Mouse (Mus musculus) hindbrain, embryonic 13.5 days (tissue): ENCODE data around the gene Slc25a41. TPM values are rescaled to one million over a fixed set of nuclear protein-coding genes. Genes with fewer than 3 reads are reported as not detected.

Source experiments
- ATAC-seq: fragments of 200-750 bp; cut with Nextera tagmentation; 2 replicates; pipeline ENCODE4 v1.8.0; 2017; ENCODE audit warnings: moderate TSS enrichment; ENCODE audit not compliant: low FRiP score
- H3K27ac ChIP-seq: fragments of 300-500 bp; sonication (generic); 2 replicates; pipeline ENCODE4 v1.5.1; 2015; ENCODE audit warnings: inconsistent platforms, mild to moderate bottlenecking, moderate library complexity
- H3K27me3 ChIP-seq: fragments of 300-500 bp; sonication (generic); 2 replicates; pipeline ENCODE4 v1.6.1; 2015; ENCODE audit warnings: mild to moderate bottlenecking, inconsistent platforms
- H3K36me3 ChIP-seq: fragments of 300-500 bp; sonication (generic); 2 replicates; pipeline ENCODE4 v1.6.1; 2015; ENCODE audit warnings: mild to moderate bottlenecking, inconsistent platforms
- H3K4me1 ChIP-seq: fragments of 300-500 bp; sonication (generic); replicated peaks from 2 replicates; pipeline ENCODE4 v1.6.1; 2015; ENCODE audit warnings: inconsistent platforms
- H3K4me2 ChIP-seq: fragments of 300-500 bp; sonication (generic); 2 replicates; pipeline ENCODE4 v1.6.1; 2015; ENCODE audit warnings: inconsistent platforms, mild to moderate bottlenecking, moderate library complexity
- H3K4me3 ChIP-seq: fragments of 300-500 bp; sonication (generic); 2 replicates; pipeline ENCODE4 v1.5.1; 2015; ENCODE audit warnings: mild to moderate bottlenecking, inconsistent platforms
- H3K9ac ChIP-seq: fragments of 300-500 bp; sonication (generic); 2 replicates; pipeline ENCODE4 v1.6.1; 2015; ENCODE audit warnings: mild to moderate bottlenecking, inconsistent platforms
- H3K9me3 ChIP-seq: fragments of 300-500 bp; sonication (generic); 2 replicates; pipeline ENCODE4 v1.6.1; 2016; ENCODE audit warnings: inconsistent platforms
- WGBS: fragments of 180-500 bp; shearing (Covaris S2); methylation state at CpG from one replicate; pipeline ENCODE4 v1.1.7; 2015; 5-methylcytosine and 5-hydroxymethylcytosine counted together
- polyA plus RNA-seq: library from polyadenylated mRNA; unstranded; fragments of >200 nt; fragmentation: Nextera tagmentation; extraction: Ambion mirVana; gene quantifications from 2 replicates; pipeline ENCODE4 v1.2.1, GENCODE M21; 2015

The Slc25a41 gene
- polyA plus RNA-seq, 1 experiment from 2014 or later, result not detected

DNA sequence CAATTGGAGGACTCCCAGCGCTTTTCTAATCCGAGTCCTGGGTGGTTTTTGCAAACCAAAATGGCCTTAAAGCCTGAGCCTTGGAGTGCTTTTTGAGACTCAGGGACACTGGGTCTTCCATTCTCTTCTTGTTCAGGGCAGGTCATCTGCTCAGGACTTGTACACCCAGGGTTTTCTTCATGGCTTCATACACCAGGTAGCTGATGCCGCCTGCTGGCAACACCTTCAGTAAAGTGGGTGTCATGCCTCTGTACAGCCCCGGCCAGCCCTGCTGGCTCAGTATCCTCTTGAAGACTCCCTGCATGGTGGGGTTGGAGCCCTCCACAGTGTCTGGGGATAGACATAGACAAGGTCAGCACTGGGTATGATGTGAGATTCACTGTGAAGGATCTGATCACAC lies 8.6 kb downstream of the Slc25a41 start:
- peaks cover 32% of the 10 kb centered on the region for H3K4me1 ChIP-seq
- no peak for ATAC-seq
- 88% methylated on average over 4 of the region's 4 CpGs for WGBS
- peak overlapping the region; percentile 61 for H3K4me2 ChIP-seq
- no peaks in the 10 kb centered on the region for H3K9me3 ChIP-seq
- H3K27me3 ChIP-seq, result peaks cover 12% of the 10 kb centered on the region
- H3K27ac ChIP-seq, result peak overlapping the region; percentile 93; the same call in 1 of the 2 replicates
- peaks cover 11% of the 10 kb centered on the region for H3K36me3 ChIP-seq
- 0 out of 2 replicates have a peak overlapping the region, but pooled peaks have one; percentile 70 for H3K9ac ChIP-seq
- H3K4me3 ChIP-seq, result no peak overlapping the region

DNA sequence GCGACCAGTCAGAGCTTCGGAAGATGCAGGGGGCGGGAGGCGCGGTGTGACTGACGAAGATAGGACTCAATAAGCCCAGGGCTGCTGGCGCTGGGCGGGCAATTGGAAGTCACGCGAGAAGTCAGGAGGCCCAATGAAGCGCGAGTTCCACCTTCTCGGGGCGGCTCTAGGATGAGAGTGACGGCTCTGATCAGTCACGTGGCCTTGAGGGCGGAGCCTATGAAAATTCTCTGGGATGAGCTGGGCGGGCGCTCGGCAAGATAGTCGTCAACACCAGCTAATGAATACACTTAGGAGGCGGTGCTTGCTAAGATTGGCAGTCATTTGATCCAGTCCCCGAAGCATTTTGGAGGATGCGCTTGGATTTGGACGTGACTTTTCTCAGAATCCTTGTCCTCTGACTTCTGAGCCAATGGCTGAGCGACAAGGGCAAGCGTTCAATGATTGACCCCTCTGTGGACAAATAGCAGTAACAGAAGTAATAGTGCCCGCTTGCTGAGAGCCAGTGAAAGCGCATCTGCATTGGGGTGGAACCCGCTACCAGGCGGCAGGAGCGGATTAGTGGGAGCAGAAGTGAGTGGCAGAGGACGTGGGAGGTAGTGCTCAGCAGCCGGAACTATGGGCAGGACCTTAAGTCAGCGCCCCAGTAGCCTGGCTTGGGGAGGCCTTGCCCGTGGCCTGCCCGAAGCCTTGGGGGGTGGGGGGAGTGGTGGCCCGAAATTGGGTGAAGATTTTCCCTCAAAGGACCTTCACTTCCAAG lies 9.6 kb downstream of the Slc25a41 start:
- H3K4me3 ChIP-seq, result peak overlapping the region; percentile 95
- H3K36me3 ChIP-seq, result peaks cover 21% of the 10 kb centered on the region
- peak overlapping the region; percentile 93 for H3K27ac ChIP-seq
- H3K4me1 ChIP-seq, result peaks cover 32% of the 10 kb centered on the region
- H3K27me3 ChIP-seq, result 0 out of 2 replicates have a peak, but pooled peaks cover 5% of the 10 kb centered on the region
- H3K9me3 ChIP-seq, result no peaks in the 10 kb centered on the region
- under 1% methylated on average over 35 of the region's 38 CpGs for WGBS
- peak overlapping the region; percentile 61 for H3K4me2 ChIP-seq
- peak overlapping the region; percentile 70 for H3K9ac ChIP-seq
- peak; percentile 99 for ATAC-seq

DNA sequence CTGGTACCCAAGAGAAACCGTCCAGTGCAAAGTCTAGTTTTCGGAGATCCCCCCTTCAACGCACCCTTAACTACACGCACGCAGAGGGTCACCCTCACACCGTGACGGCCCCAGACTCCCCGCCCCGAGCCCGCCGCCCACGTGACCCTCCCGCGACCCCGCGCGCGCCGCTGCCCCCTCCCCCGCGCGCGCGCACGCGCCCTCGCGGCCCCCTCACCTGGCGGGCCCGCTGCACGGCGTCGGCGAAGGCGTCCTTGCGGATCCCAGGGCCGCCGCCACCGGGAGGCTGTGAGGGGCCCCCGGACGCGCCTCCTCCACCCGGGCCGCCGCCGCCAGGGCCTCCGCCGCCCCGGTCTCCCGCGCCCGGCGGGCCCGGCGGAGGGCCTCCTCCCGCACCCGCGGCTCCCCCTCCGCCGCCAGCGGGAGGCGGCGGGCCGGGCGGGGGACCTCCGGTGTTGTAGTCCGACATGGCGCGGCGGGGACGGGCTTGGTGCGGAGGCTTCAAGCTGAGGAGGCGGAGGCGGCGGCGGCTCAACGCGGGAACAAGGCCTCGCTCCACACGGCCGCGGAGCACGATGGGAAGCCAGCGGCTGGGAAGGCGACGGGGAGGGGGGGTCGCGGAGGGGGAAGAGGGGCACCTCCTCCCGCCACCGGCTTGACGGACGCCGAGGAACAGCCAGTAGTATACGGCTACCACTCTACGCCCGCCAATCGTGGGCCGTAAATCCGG lies 10.4 kb downstream of the Slc25a41 start, which contains the start of gene Khsrp:
Khsrp (minus strand) TSS at position 592 of the 730 bp plus-strand sequence.
- peak within 1 kb of the TSS; percentile 96 for H3K27ac ChIP-seq
- H3K4me2 ChIP-seq, result peak within 1 kb of the TSS; percentile 81
- 0 out of 2 replicates have a peak, but pooled peaks cover 5% of the 10 kb centered on the region for H3K27me3 ChIP-seq
- no peaks in the 10 kb centered on the region for H3K9me3 ChIP-seq
- peak; percentile 0 for ATAC-seq
- peaks cover 28% of the 10 kb centered on the region for H3K36me3 ChIP-seq
- H3K9ac ChIP-seq, result peak within 1 kb of the TSS; percentile 100
- peak within 1 kb of the TSS; percentile 95 for H3K4me3 ChIP-seq
- peaks cover 32% of the 10 kb centered on the region for H3K4me1 ChIP-seq
- under 1% methylated on average over 65 of the region's 99 CpGs for WGBS

DNA sequence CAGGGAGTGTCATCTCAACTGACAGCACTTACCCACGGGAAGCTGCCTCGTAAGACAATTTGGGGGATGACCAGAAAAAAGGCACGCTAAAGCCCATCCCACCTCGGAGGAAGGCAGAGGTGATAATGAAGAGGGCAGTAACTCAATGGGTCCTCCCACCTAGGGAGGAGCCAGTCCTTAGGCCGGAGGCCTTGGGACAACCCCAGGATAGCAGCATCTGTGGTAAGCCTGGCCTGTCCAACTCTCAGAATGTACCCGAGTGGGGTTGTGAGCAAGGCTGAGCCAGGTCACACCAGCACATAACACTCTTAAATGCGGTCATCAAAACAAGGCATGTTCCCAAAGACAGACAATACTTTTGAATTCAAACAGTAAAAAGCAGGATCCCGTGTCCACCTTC lies 11.8 kb downstream of the Slc25a41 start:
- WGBS, result 55% methylated on average over 8 of the region's 8 CpGs
- ATAC-seq, result no peak
- H3K27ac ChIP-seq, result no peak overlapping the region
- peak overlapping the region; percentile 95 for H3K4me3 ChIP-seq
- no peaks in the 10 kb centered on the region for H3K27me3 ChIP-seq
- H3K9me3 ChIP-seq, result no peaks in the 10 kb centered on the region
- H3K4me1 ChIP-seq, result peaks cover 32% of the 10 kb centered on the region
- H3K9ac ChIP-seq, result peak overlapping the region; percentile 100
- peak overlapping the region; percentile 81 for H3K4me2 ChIP-seq
- H3K36me3 ChIP-seq, result peaks cover 42% of the 10 kb centered on the region

DNA sequence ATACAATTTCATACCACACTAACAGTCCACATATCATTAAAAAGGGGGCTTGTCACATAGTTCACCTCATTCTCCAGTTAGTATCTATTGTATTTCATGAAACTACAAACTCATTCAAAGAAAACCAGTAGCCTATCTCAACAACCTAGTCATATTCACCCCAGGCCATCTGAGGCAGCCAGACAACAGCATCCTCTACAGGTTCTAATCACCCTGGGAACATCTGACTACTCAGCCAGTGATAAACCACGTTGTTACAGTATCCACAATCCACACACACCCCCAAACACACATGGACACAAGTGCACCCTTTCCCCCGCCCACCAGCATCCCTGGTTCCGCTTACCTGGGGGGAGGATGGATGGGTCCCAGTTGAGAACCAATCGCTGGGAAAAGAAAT lies 14.0 kb downstream of the Slc25a41 start:
- H3K9me3 ChIP-seq, result no peaks in the 10 kb centered on the region
- no peaks in the 10 kb centered on the region for H3K27me3 ChIP-seq
- peaks cover 64% of the 10 kb centered on the region for H3K36me3 ChIP-seq
- H3K9ac ChIP-seq, result no peak overlapping the region
- no peak overlapping the region for H3K4me2 ChIP-seq
- ATAC-seq, result no peak
- peaks cover 28% of the 10 kb centered on the region for H3K4me1 ChIP-seq
- H3K27ac ChIP-seq, result no peak overlapping the region
- 93% methylated on average over 4 of the region's 4 CpGs for WGBS
- no peak overlapping the region for H3K4me3 ChIP-seq

DNA sequence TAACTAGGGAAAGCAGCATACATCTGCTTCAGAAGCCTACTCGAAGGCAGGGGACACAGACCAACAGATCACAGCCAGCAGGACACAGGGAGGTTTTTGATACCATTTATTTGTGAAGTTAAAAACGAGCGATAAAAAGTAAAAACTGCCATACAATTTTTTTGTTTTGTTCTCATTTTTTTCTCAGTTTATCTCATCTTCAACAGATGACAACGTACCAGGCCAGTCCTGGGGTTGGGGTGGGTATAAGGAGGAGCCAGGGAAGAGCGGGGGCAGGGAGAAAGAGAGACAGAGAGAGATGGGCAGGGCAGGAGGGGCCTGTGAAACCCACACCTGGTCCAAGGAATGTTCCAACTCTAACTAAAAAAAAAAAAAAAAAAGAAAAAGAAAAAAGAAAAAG lies 20.5 kb downstream of the Slc25a41 start:
- H3K9ac ChIP-seq, result no peak overlapping the region
- no peak overlapping the region for H3K4me3 ChIP-seq
- peaks cover 66% of the 10 kb centered on the region for H3K36me3 ChIP-seq
- no peaks in the 10 kb centered on the region for H3K4me1 ChIP-seq
- no peak overlapping the region for H3K27ac ChIP-seq
- ATAC-seq, result no peak
- H3K4me2 ChIP-seq, result no peak overlapping the region
- H3K27me3 ChIP-seq, result no peaks in the 10 kb centered on the region
- WGBS, result 95% methylated on average over 5 of the region's 5 CpGs
- no peaks in the 10 kb centered on the region for H3K9me3 ChIP-seq

DNA sequence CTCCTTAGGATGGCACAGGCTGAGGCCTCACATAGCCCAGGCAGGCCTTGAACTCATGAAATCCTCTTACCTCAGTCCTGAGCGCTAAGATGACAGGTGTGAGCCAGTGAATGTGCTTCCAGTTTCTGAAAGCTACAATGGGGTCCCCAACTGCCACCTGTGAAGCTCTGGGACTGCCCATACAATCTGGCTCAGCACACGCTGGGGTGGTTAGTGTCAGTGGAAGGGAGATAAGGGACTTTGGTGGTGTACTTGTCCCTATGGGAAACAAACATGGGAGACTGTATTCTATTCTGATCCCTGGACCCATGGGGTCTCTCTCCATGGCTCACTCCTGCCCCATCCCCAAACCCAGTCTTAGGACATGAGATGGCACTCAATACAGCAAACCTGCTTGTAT lies 21.8 kb downstream of the Slc25a41 start:
- Histone ChIP-seq H3K9me3 (no peaks in the 10 kb centered on the region), H3K4me1 (no peaks in the 10 kb centered on the region), H3K4me3 (no peak overlapping the region), H3K27ac (no peak overlapping the region), H3K9ac (no peak overlapping the region), H3K36me3 (peaks cover 54% of the 10 kb centered on the region), H3K27me3 (no peaks in the 10 kb centered on the region), H3K4me2 (no peak overlapping the region)
- 94% methylated on average over 2 of the region's 2 CpGs for WGBS
- ATAC-seq, result no peak

DNA sequence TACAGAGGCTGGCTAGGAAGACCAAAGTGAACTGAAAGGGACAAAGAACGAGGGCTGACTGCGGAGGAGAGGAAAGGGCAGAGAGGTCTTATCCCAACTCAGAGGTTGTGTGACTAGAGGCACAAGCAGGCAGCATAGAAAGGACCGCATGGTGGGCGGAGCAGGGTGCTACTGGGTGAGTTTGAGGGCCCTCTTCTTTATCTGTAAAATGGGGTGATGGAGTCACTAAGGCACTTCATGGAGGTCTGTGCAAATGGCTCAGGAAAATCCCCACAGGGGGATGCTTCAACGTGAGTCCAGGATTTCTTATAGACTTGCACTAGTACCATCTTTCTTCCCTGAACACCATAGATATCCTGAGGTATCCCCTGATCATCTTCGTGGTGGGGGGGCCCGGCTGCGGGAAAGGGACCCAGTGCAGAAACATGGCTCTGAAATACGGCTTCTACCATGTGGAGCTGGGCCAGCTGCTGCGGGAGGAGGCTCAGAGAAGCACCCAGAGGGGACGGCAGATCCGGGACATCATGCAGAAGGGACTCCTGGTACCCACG lies 29.1 kb downstream of the Slc25a41 start:
- no peaks in the 10 kb centered on the region for H3K9me3 ChIP-seq
- peak overlapping the region; percentile 69 for H3K4me2 ChIP-seq
- 76% methylated on average over 13 of the region's 13 CpGs for WGBS
- peaks cover 22% of the 10 kb centered on the region for H3K36me3 ChIP-seq
- peak overlapping the region; percentile 96 for H3K27ac ChIP-seq
- H3K4me1 ChIP-seq, result peaks cover 25% of the 10 kb centered on the region
- H3K4me3 ChIP-seq, result peak overlapping the region; percentile 79
- peak overlapping the region; percentile 83 for H3K9ac ChIP-seq
- ATAC-seq, result peak; percentile 9
- H3K27me3 ChIP-seq, result no peaks in the 10 kb centered on the region

DNA sequence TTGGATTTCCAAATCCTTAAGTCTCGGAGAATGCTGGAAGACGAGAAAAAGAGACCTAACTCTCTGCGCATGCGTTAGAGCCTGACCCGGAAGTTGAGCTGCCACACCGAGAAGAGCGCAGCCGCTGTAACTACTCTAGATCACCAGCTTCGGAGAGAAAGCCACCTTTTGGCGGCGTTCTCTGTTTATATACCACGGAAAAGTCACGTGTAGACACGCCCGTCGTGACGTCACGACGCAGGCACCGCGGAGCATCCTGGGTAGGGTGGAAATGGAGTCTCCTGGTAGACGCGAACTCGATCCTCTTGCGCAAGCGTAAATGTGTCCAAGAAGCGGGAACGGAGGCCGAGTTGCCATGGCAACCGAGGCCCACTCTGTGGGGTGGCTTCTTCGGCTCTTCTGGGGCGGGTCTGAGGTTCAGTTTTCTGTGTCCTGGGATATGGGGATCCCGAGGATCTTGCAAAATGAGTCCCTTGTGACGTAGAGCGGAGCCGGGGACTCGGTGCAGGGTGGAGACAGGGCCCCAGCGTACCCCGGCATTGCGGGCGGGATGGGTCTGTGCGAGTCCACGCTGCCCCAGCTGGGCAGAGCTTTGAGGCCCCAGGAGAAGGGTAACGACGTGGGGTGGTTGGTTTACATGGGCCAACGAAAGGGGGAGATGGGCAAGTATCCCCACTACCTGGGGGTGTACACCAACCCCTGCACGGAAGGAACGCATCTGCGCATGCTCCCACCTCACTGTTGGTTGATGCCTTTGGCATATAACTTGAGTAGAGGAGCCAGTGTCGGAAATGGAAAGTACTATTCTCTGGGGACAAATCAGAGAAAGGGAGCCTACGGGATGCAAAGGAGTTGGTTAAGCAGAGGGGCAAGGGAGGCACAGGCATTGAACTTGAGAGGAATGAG lies 30.0 kb downstream of the Slc25a41 start, which contains the start of the genes Gtf2f1 and Gm17949:
Gtf2f1 (minus strand) TSS at position 53 of the 906 bp plus-strand sequence.
Gm17949 (plus strand) TSS at position 234 of the 906 bp plus-strand sequence.
- no peaks in the 10 kb centered on the region for H3K27me3 ChIP-seq
- H3K9me3 ChIP-seq, result no peaks in the 10 kb centered on the region
- H3K27ac ChIP-seq, result peak within 1 kb of the TSS; percentile 96
- under 1% methylated on average over 51 of the region's 51 CpGs for WGBS
- peak; percentile 92 for ATAC-seq
- H3K9ac ChIP-seq, result peak within 1 kb of the TSS; percentile 85
- H3K4me3 ChIP-seq, result peak within 1 kb of the TSS; percentile 79
- peak within 1 kb of the TSS; percentile 78 for H3K4me2 ChIP-seq
- peaks cover 25% of the 10 kb centered on the region for H3K4me1 ChIP-seq
- peaks cover 30% of the 10 kb centered on the region for H3K36me3 ChIP-seq

DNA sequence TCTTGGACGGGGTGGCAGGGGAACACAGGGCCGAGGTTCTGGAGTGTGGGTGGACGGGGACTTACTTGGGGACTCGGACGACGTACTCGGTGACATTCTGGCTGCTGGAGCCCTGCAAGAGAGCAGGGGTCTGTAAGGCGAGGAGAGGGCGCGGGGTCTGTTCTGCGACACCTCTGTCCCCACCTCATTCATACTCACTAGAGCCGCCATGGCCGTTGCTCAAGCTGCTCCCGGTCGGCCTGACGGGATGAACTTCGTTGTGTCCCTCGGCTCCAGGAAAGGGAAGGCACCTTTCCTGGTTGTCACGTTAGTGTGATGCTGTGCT lies 30.6 kb downstream of the Slc25a41 start:
- peak overlapping the region; percentile 78 for H3K4me2 ChIP-seq
- ATAC-seq, result peak; percentile 67
- under 1% methylated on average over 19 of the region's 19 CpGs for WGBS
- peak overlapping the region; percentile 79 for H3K4me3 ChIP-seq
- H3K4me1 ChIP-seq, result peaks cover 25% of the 10 kb centered on the region
- H3K27ac ChIP-seq, result peak overlapping the region; percentile 82
- H3K9me3 ChIP-seq, result no peaks in the 10 kb centered on the region
- no peaks in the 10 kb centered on the region for H3K27me3 ChIP-seq
- H3K36me3 ChIP-seq, result peaks cover 36% of the 10 kb centered on the region
- H3K9ac ChIP-seq, result peak overlapping the region; percentile 85

DNA sequence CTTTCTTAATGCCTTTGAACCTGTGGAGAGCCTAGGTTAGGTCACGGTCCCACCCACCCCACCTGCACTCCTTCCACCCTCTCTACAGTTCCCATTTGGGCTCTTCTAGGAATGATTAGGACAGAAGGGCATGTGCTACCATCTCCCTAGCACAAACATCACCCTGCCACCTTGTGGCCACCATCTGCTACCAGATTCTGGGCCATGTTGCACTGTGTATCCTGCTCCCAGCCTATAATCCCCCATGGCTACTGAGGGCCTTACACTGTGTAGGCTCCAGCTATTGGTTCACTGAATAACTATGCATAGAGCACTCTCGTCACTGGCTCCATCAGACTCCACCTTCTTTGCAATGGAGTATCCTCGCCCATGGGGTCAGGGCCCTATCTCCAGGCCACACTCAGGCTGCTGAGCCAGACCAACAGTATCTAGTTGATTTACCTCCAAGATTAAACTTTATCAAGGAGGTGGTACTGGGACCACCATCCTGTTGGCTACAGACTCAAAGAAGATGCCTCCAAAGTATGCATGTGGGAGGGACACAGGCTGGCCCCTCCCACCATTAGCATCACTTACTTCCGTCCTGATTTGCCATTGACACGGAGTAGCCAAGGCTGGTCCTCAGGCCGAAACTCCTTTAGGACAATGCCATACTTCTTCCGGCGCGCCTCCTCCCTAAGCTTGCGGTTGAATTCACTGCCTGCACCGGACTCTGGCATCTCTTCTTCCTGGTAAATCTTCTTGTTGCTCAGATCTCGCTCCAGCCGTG lies 34.1 kb downstream of the Slc25a41 start:
- Histone ChIP-seq H3K4me2 (no peak overlapping the region), H3K4me1 (peaks cover 21% of the 10 kb centered on the region), H3K9ac (no peak overlapping the region), H3K9me3 (no peaks in the 10 kb centered on the region), H3K27me3 (no peaks in the 10 kb centered on the region), H3K27ac (no peak overlapping the region), H3K4me3 (no peak overlapping the region), H3K36me3 (peaks cover 72% of the 10 kb centered on the region)
- ATAC-seq, result no peak
- WGBS, result 94% methylated on average over 13 of the region's 13 CpGs
